Mouse (Mus musculus): ENCODE data around the gene Rpn1. TPM values are rescaled to one million over a fixed set of nuclear protein-coding genes. Genes with fewer than 3 reads are reported as not detected.

Rpn1 gene
- total and polyA plus RNA-seq, 2 experiments from 2014 or later, result 198 to 261 TPM

GRCm38 (mm10) chr6:88061406-88061805 lies 22.9 kb upstream of the Rpn1 start:
- no peaks in the 10 kb centered on the region; the same call in 1 of the 2 replicates for H3K27me3 ChIP-seq (ENCODE audit: insufficient read depth, low read length)
- no peak overlapping the region for H3K9ac ChIP-seq (replicated peaks; ENCODE audit: low read length, poor library complexity, severe bottlenecking)
- no peaks in the 10 kb centered on the region for H3K4me1 ChIP-seq (ENCODE audit: insufficient read depth, low read length)
- H3K4me3 ChIP-seq (ENCODE audit: low read depth, low read length), result no peak overlapping the region
- TF ChIP-seq CTCF (IDR thresholded peaks at IDR 0.05), result no peak
- 86% methylated on average over 4 of the region's 4 CpGs for WGBS
- no peak overlapping the region for H3K27ac ChIP-seq (ENCODE audit: low read depth, low read length)
- H3K36me3 ChIP-seq (ENCODE audit: insufficient read depth, low read length), result no peaks in the 10 kb centered on the region
- no peak for DNase-seq (ENCODE audit: low spot score)
- no peak overlapping the region for H3K4me2 ChIP-seq (ENCODE audit: low read depth, low read length, poor library complexity, severe bottlenecking)
- H3K9me3 ChIP-seq (ENCODE audit: low read length), result no peaks in the 10 kb centered on the region
- no peak for ATAC-seq (ENCODE audit: low FRiP score)

- 78% methylated on average over 4 of the region's 4 CpGs for WGBS
These were observed 21.9 kb upstream of the Rpn1 start for GRCm38 (mm10) chr6:88062398-88062797.

GRCm38 (mm10) chr6:88064072-88064642 lies 20.1 kb upstream of the Rpn1 start:
- Histone ChIP-seq H3K9ac (replicated peaks; ENCODE audit: low read length, poor library complexity, severe bottlenecking) (no peak overlapping the region), H3K9me3 (ENCODE audit: low read length) (no peaks in the 10 kb centered on the region), H3K36me3 (ENCODE audit: insufficient read depth, low read length) (no peaks in the 10 kb centered on the region), H3K27ac (ENCODE audit: low read depth, low read length) (no peak overlapping the region), H3K27me3 (ENCODE audit: insufficient read depth, low read length) (no peaks in the 10 kb centered on the region), H3K4me1 (ENCODE audit: insufficient read depth, low read length) (no peaks in the 10 kb centered on the region), H3K4me3 (ENCODE audit: low read depth, low read length) (no peak overlapping the region), H3K4me2 (ENCODE audit: low read depth, low read length, poor library complexity, severe bottlenecking) (no peak overlapping the region)
- no peak for TF ChIP-seq CTCF (IDR thresholded peaks at IDR 0.05)
- ATAC-seq (ENCODE audit: low FRiP score) (no peak), DNase-seq (ENCODE audit: low spot score) (no peak)
- WGBS, result 93% methylated on average over 3 of the region's 3 CpGs

More at GRCm38 (mm10) chr6:88062398-88062797, 21.9 kb upstream of the Rpn1 start:
- no peaks in the 10 kb centered on the region for H3K36me3 ChIP-seq (ENCODE audit: insufficient read depth, low read length)
- H3K9me3 ChIP-seq (ENCODE audit: low read length), result no peaks in the 10 kb centered on the region
- ATAC-seq (ENCODE audit: low FRiP score), result no peak
- no peak overlapping the region for H3K9ac ChIP-seq (replicated peaks; ENCODE audit: low read length, poor library complexity, severe bottlenecking)
- no peak for DNase-seq (ENCODE audit: low spot score)
- no peak overlapping the region for H3K4me2 ChIP-seq (ENCODE audit: low read depth, low read length, poor library complexity, severe bottlenecking)
- H3K27me3 ChIP-seq (ENCODE audit: insufficient read depth, low read length), result no peaks in the 10 kb centered on the region
- no peak overlapping the region for H3K27ac ChIP-seq (ENCODE audit: low read depth, low read length)
- H3K4me1 ChIP-seq (ENCODE audit: insufficient read depth, low read length), result no peaks in the 10 kb centered on the region
- no peak overlapping the region for H3K4me3 ChIP-seq (ENCODE audit: low read depth, low read length)
- no peak for TF ChIP-seq CTCF (IDR thresholded peaks at IDR 0.05)

- DNase-seq (ENCODE audit: low spot score), result peak; percentile 9
- Histone ChIP-seq H3K9ac (replicated peaks; ENCODE audit: low read length, poor library complexity, severe bottlenecking) (no peak overlapping the region), H3K4me1 (ENCODE audit: insufficient read depth, low read length) (no peaks in the 10 kb centered on the region), H3K27ac (ENCODE audit: low read depth, low read length) (no peak overlapping the region), H3K36me3 (ENCODE audit: insufficient read depth, low read length) (no peaks in the 10 kb centered on the region), H3K9me3 (ENCODE audit: low read length) (no peaks in the 10 kb centered on the region), H3K27me3 (ENCODE audit: insufficient read depth, low read length) (no peaks in the 10 kb centered on the region), H3K4me3 (ENCODE audit: low read depth, low read length) (no peak overlapping the region), H3K4me2 (ENCODE audit: low read depth, low read length, poor library complexity, severe bottlenecking) (no peak overlapping the region)
- 55% methylated on average over 4 of the region's 4 CpGs for WGBS
- no peak for TF ChIP-seq CTCF (IDR thresholded peaks at IDR 0.05)
- ATAC-seq (ENCODE audit: low FRiP score), result no peak
These were observed 19.2 kb upstream of the Rpn1 start for GRCm38 (mm10) chr6:88065116-88065515.

- Histone ChIP-seq H3K27me3 (ENCODE audit: insufficient read depth, low read length) (no peaks in the 10 kb centered on the region), H3K9ac (replicated peaks; ENCODE audit: low read length, poor library complexity, severe bottlenecking) (no peak overlapping the region), H3K27ac (ENCODE audit: low read depth, low read length) (no peak overlapping the region), H3K36me3 (ENCODE audit: insufficient read depth, low read length) (no peaks in the 10 kb centered on the region), H3K4me1 (ENCODE audit: insufficient read depth, low read length) (no peaks in the 10 kb centered on the region), H3K9me3 (ENCODE audit: low read length) (no peaks in the 10 kb centered on the region), H3K4me2 (ENCODE audit: low read depth, low read length, poor library complexity, severe bottlenecking) (no peak overlapping the region), H3K4me3 (ENCODE audit: low read depth, low read length) (no peak overlapping the region)
- TF ChIP-seq CTCF (IDR thresholded peaks at IDR 0.05), result no peak
- no peak for DNase-seq (ENCODE audit: low spot score)
- ATAC-seq (ENCODE audit: low FRiP score), result no peak
- 73% methylated on average over 3 of the region's 3 CpGs for WGBS
These were observed 18.3 kb upstream of the Rpn1 start for GRCm38 (mm10) chr6:88065968-88066367.

- no peaks in the 10 kb centered on the region for H3K36me3 ChIP-seq (ENCODE audit: insufficient read depth, low read length)
- no peaks in the 10 kb centered on the region for H3K9me3 ChIP-seq (ENCODE audit: low read length)
- no peaks in the 10 kb centered on the region for H3K27me3 ChIP-seq (ENCODE audit: insufficient read depth, low read length)
- no peak overlapping the region for H3K4me3 ChIP-seq (ENCODE audit: low read depth, low read length)
- no peak overlapping the region for H3K9ac ChIP-seq (replicated peaks; ENCODE audit: low read length, poor library complexity, severe bottlenecking)
- ATAC-seq (ENCODE audit: low FRiP score), result no peak
- H3K27ac ChIP-seq (ENCODE audit: low read depth, low read length), result no peak overlapping the region
- no peaks in the 10 kb centered on the region for H3K4me1 ChIP-seq (ENCODE audit: insufficient read depth, low read length)
- WGBS, result 79% methylated on average over 3 of the region's 3 CpGs
- DNase-seq (ENCODE audit: low spot score), result no peak
- TF ChIP-seq CTCF (IDR thresholded peaks at IDR 0.05), result no peak
- no peak overlapping the region for H3K4me2 ChIP-seq (ENCODE audit: low read depth, low read length, poor library complexity, severe bottlenecking)
These were observed 16.6 kb upstream of the Rpn1 start for GRCm38 (mm10) chr6:88067722-88068121.

All from midbrain, postnatal 0 days (tissue).